Mouse (Mus musculus): ENCODE data around the gene Ccnd3.

- TF ChIP-seq BHLHE40 (IDR thresholded peaks at IDR 0.05; ENCODE audit: borderline replicate concordance, low read depth, low read length), result no peak
- no peak for TF ChIP-seq CTCF (IDR thresholded peaks at IDR 0.05 in 2 of 3, conservative IDR thresholded peaks at IDR 0.05 in 1 of 3; ENCODE audit: control insufficient read depth in 1 of 3, insufficient read depth in 1 of 3, low read depth in 2 of 3, low read length in 3 of 3, poor library complexity in 1 of 3, severe bottlenecking in 1 of 3)
- TF ChIP-seq POLR2AphosphoS5 (IDR thresholded peaks at IDR 0.05; ENCODE audit: borderline replicate concordance, low read depth, low read length), result no peak
- no peak for TF ChIP-seq HCFC1 (IDR thresholded peaks at IDR 0.05; ENCODE audit: low read depth, low read length)
- no peak for TF ChIP-seq POLR2AphosphoS2 (IDR thresholded peaks at IDR 0.05; ENCODE audit: low read length)
- no peak for TF ChIP-seq ZKSCAN1 (IDR thresholded peaks at IDR 0.05; ENCODE audit: low read depth, low read length)
- TF ChIP-seq NRF1 (IDR thresholded peaks at IDR 0.05; ENCODE audit: insufficient read depth, low read depth, low read length, poor library complexity, severe bottlenecking), result no peak
- no peak for TF ChIP-seq MYC (IDR thresholded peaks at IDR 0.05; ENCODE audit: low read depth, low read length)
- no peak for TF ChIP-seq CHD2 (IDR thresholded peaks at IDR 0.05; ENCODE audit: low read length)
- TF ChIP-seq ZNF384 (IDR thresholded peaks at IDR 0.05; ENCODE audit: low read depth, low read length), result no peak
- TF ChIP-seq USF1 (IDR thresholded peaks at IDR 0.05; ENCODE audit: low read depth, low read length), result no peak
- no peak for TF ChIP-seq TCF12 (IDR thresholded peaks at IDR 0.05; ENCODE audit: low read depth, low read length)
- TF ChIP-seq POLR2A (IDR thresholded peaks at IDR 0.05; ENCODE audit: control insufficient read depth in 1 of 2, insufficient read depth in 1 of 2, low read depth in 1 of 2, low read length in 2 of 2, poor library complexity in 1 of 2), result no peak
- TF ChIP-seq TAL1 (IDR thresholded peaks at IDR 0.05; ENCODE audit: low read length), result no peak
Measured at GRCm38 (mm10) chr17:47566133-47566532, 61.3 kb downstream of the Ccnd3 start.

Data from MEL (cell line).